In the genomic region with DNA sequence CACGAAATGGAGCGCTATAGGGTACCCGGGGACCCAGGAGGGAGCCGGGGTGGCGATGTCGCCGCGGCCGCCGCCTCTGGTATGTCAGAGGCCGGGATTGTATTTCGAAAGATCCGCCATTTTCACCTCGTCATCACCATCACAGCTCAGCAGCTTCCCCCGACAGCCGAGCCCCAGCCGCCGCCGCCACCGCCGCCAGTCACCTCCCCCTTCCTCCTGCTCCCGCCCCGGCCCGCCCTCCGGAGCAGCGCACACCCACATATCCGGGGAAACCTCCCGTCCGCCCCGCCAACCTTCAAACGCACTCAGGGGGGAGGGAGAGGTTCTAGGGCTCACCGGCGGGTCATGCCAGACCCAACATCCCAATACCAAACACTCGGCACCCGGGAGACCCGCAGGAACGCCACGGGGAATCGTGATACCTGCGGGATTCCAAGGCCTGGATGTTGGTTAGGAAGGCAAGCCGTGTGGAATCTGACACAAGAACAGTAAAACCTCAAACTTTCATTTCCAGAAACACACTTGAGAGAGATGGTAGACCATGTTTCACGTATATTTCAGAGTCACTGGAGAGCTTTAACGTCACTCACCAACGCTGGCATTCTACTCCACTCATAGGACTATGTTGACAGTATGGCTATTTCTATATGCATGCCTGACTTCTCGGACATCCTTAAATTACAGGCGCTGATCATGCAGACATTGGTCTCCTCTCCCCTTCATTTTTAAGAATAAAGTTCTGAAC, we compare ENCODE assay signal across 8 mouse cellular contexts. TPM values are rescaled to one million over a fixed set of nuclear protein-coding genes. Genes with fewer than 3 reads are reported as not detected.
DNase-seq lines count a peak whose midpoint lies in the region; ATAC-seq lines count a peak whose summit lies in the region.

No protein-coding gene starts in this region.

- under 1% methylated on average over 45 of the region's 46 CpGs for WGBS in hindbrain, embryonic 14.5 days

- peak overlapping the region; percentile 48 for H3K4me3 ChIP-seq in hindbrain, embryonic 14.5 days (replicated peaks; ENCODE audit: low read length)

- peaks cover 20% of the 10 kb centered on the region for H3K4me1 ChIP-seq in hindbrain, embryonic 14.5 days (replicated peaks; ENCODE audit: control insufficient read depth, insufficient read depth, low read length)

- no peaks in the 10 kb centered on the region for H3K9me3 ChIP-seq in hindbrain, embryonic 14.5 days (ENCODE audit: control insufficient read depth, low read length)

- H3K9ac ChIP-seq in hindbrain, embryonic 14.5 days = peak overlapping the region; percentile 65

- ATAC-seq in hindbrain, embryonic 14.5 days (ENCODE audit: low FRiP score) = peak; percentile 72

- peak overlapping the region; percentile 77 for H3K4me2 ChIP-seq in hindbrain, embryonic 14.5 days (replicated peaks)

- no peaks in the 10 kb centered on the region for H3K27me3 ChIP-seq in hindbrain, embryonic 14.5 days (ENCODE audit: control insufficient read depth, insufficient read depth, low read length)

- DNase-seq in T-cell, adult 2 months (ENCODE audit: low spot score) = peak; percentile 86
- DNase-seq in cerebellum, postnatal 25 days = peak; percentile 72 to 84
- peak; percentile 62 to 64 for DNase-seq in frontal cortex, postnatal 36 days (ENCODE audit: low spot score in 2 of 2)
- peak; percentile 64 for DNase-seq in hindbrain, embryonic 14.5 days (ENCODE audit: low spot score)
- DNase-seq in left cerebral cortex, adult 18-20 months (ENCODE audit: low spot score in 2 of 2) = peak; percentile 51 to 70
- DNase-seq in lung, postnatal 4 days = peak; percentile 88 to 90
- DNase-seq in retina, postnatal 1 day = peak; percentile 85
- peak; percentile 89 for DNase-seq in thymus, postnatal 4 days

- H3K27ac ChIP-seq in hindbrain, embryonic 14.5 days = no peak overlapping the region

- H3K36me3 ChIP-seq in hindbrain, embryonic 14.5 days (replicated peaks; ENCODE audit: control insufficient read depth, insufficient read depth) = no peaks in the 10 kb centered on the region

RNA-seq across cellular contexts. Expression of a gene that starts 1.8 kb away (rescaled TPM):
- 9.0 and 9.9 TPM in 2 replicates for polyA plus RNA-seq in hindbrain, embryonic 14.5 days (2014; fragmentation: Nextera tagmentation; extraction: Ambion mirVana)
- total RNA-seq in left cerebral cortex, adult 18-20 months (2021) = 10 to 100 TPM; 24.7 to 24.8 TPM

RNA-seq across cellular contexts. Expression of a gene that starts 19.5 kb away (rescaled TPM):
- polyA plus RNA-seq in hindbrain, embryonic 14.5 days (2014; fragmentation: Nextera tagmentation; extraction: Ambion mirVana) = 189 and 190 TPM in 2 replicates
- total RNA-seq in left cerebral cortex, adult 18-20 months (2021) = 10 to 100 TPM; 84.4 to 85.3 TPM
